Mouse (Mus musculus) cerebellum, postnatal 25 days (tissue): Measurements from ENCODE around the gene Xirp1.
A peak's percentile ranks its signal among the peaks of the same experiment; 100 is the strongest.

ENCODE experiments used
- DNase-seq, 2 experiments: peaks; one replicate each; pipeline ENCODE4 v3.0.0; 2021; ENCODE audit warnings: mixed read lengths in 2 of 2

The Xirp1 gene

GRCm38 (mm10) chr9:119970221-119970620, 53.2 kb downstream of the Xirp1 start:
- DNase-seq, result peak; percentile 74 to 82

DNA sequence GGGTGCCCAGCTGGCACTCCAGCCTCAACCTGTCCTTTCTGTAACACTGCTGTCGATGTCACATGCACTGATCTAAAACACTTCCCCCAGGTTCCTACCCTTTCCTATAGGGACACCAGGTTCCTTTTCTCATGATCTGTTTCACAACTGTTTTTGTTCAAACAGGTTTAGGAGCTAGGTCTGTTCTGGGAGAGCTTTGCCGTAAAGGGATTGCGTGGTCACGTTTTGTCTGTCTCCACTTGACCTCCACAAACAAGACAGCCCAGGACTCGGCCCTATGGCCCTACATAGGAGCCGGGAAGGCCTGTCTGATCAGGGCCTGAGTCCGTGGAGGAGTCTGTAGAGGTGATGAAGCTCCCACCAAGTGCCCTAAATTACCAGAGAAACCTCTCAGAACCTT, 53.6 kb downstream of the Xirp1 start:
- DNase-seq, result no peak

GRCm38 (mm10) chr9:119966221-119966910, 57.0 kb downstream of the Xirp1 start:
- no peak for DNase-seq

GRCm38 (mm10) chr9:119965186-119965585, 58.2 kb downstream of the Xirp1 start:
- DNase-seq, result no peak

GRCm38 (mm10) chr9:119964206-119964605, 59.2 kb downstream of the Xirp1 start:
- DNase-seq, result no peak
